Mouse (Mus musculus) embryo, embryonic 11 days (tissue): Measurements from ENCODE around the gene Slc47a2.
A peak's percentile ranks its signal among the peaks of the same experiment; 100 is the strongest.

Source experiments
- DNase-seq: peaks from one replicate; pipeline ENCODE4 v3.0.0-alpha.2; 2015

The Slc47a2 gene

GRCm38 (mm10) chr11:61278445-61279077, 64.1 kb downstream of the Slc47a2 start:
- DNase-seq: no peak

- DNase-seq: no peak
Measured at GRCm38 (mm10) chr11:61277937-61278336, 64.7 kb downstream of the Slc47a2 start.

- no peak for DNase-seq
Measured at GRCm38 (mm10) chr11:61276482-61276881, 66.2 kb downstream of the Slc47a2 start.

GRCm38 (mm10) chr11:61275106-61275505, 67.6 kb downstream of the Slc47a2 start:
- no peak for DNase-seq

GRCm38 (mm10) chr11:61274421-61274820, 68.2 kb downstream of the Slc47a2 start:
- no peak for DNase-seq

- no peak for DNase-seq
Measured at GRCm38 (mm10) chr11:61273928-61274327, 68.7 kb downstream of the Slc47a2 start.

GRCm38 (mm10) chr11:61271612-61272011, 71.0 kb downstream of the Slc47a2 start:
- no peak for DNase-seq

- no peak for DNase-seq
Measured at GRCm38 (mm10) chr11:61270406-61270805, 72.3 kb downstream of the Slc47a2 start.

- DNase-seq: no peak
Measured at GRCm38 (mm10) chr11:61268626-61269349, 73.9 kb downstream of the Slc47a2 start.

- DNase-seq: peak; percentile 96
Measured at GRCm38 (mm10) chr11:61266551-61267533, 75.8 kb downstream of the Slc47a2 start, which contains the start of gene Aldh3a2. Gene Aldh3a2, minus strand, starts transcription at chr11:61267464.

- DNase-seq: no peak
Measured at GRCm38 (mm10) chr11:61263841-61264240, 78.8 kb downstream of the Slc47a2 start.

GRCm38 (mm10) chr11:61262516-61262915, 80.1 kb downstream of the Slc47a2 start:
- no peak for DNase-seq

GRCm38 (mm10) chr11:61259106-61259505, 83.6 kb downstream of the Slc47a2 start:
- no peak for DNase-seq

GRCm38 (mm10) chr11:61252807-61253206, 89.9 kb downstream of the Slc47a2 start:
- DNase-seq: no peak

GRCm38 (mm10) chr11:61251741-61252140, 90.9 kb downstream of the Slc47a2 start:
- no peak for DNase-seq
